Mouse (Mus musculus): Measurements from ENCODE around the gene Psmb7. TPM values are rescaled to one million over a fixed set of nuclear protein-coding genes. Genes with fewer than 3 reads are reported as not detected.

Gene Psmb7
- polyA plus RNA-seq, 1 experiment from 2014 or later: 271 TPM

GRCm38 (mm10) chr2:38614437-38614836 is 29.4 kb downstream of the Psmb7 start:
- Histone ChIP-seq H3K36me3 (ENCODE audit: control insufficient read depth, insufficient read depth, low read length) (peaks cover 10% of the 10 kb centered on the region; the same call in 1 of the 2 replicates), H3K4me2 (no peak overlapping the region), H3K4me1 (replicated peaks; ENCODE audit: control insufficient read depth, insufficient read depth, low read length) (no peaks in the 10 kb centered on the region; the same call in 1 of the 2 replicates), H3K27ac (ENCODE audit: low read depth, low read length) (no peak overlapping the region), H3K9me3 (ENCODE audit: control insufficient read depth, low read length) (no peaks in the 10 kb centered on the region), H3K9ac (ENCODE audit: low read depth, low read length) (no peak overlapping the region), H3K27me3 (replicated peaks; ENCODE audit: control insufficient read depth, insufficient read depth, low read length) (no peaks in the 10 kb centered on the region), H3K4me3 (ENCODE audit: low read depth, low read length) (no peak overlapping the region)
- 76% methylated on average over 6 of the region's 6 CpGs for WGBS
- ATAC-seq (replicated peaks; ENCODE audit: low FRiP score) (no peak), DNase-seq (ENCODE audit: low spot score) (no peak)

GRCm38 (mm10) chr2:38613576-38613975 is 30.3 kb downstream of the Psmb7 start:
- no peaks in the 10 kb centered on the region for H3K27me3 ChIP-seq (replicated peaks; ENCODE audit: control insufficient read depth, insufficient read depth, low read length)
- H3K27ac ChIP-seq (ENCODE audit: low read depth, low read length): no peak overlapping the region
- ATAC-seq (replicated peaks; ENCODE audit: low FRiP score) (no peak), DNase-seq (ENCODE audit: low spot score) (no peak)
- H3K4me3 ChIP-seq (ENCODE audit: low read depth, low read length): no peak overlapping the region
- no peaks in the 10 kb centered on the region for H3K9me3 ChIP-seq (ENCODE audit: control insufficient read depth, low read length)
- WGBS: 95% methylated on average over 3 of the region's 3 CpGs
- no peaks in the 10 kb centered on the region; the same call in 1 of the 2 replicates for H3K4me1 ChIP-seq (replicated peaks; ENCODE audit: control insufficient read depth, insufficient read depth, low read length)
- no peak overlapping the region for H3K9ac ChIP-seq (ENCODE audit: low read depth, low read length)
- peaks cover 14% of the 10 kb centered on the region for H3K36me3 ChIP-seq (ENCODE audit: control insufficient read depth, insufficient read depth, low read length)
- no peak overlapping the region for H3K4me2 ChIP-seq

- Histone ChIP-seq H3K9ac (ENCODE audit: low read depth, low read length) (no peak overlapping the region), H3K4me2 (no peak overlapping the region), H3K36me3 (ENCODE audit: control insufficient read depth, insufficient read depth, low read length) (peaks cover 9% of the 10 kb centered on the region), H3K4me1 (replicated peaks; ENCODE audit: control insufficient read depth, insufficient read depth, low read length) (no peaks in the 10 kb centered on the region; the same call in 1 of the 2 replicates), H3K27me3 (replicated peaks; ENCODE audit: control insufficient read depth, insufficient read depth, low read length) (no peaks in the 10 kb centered on the region), H3K27ac (ENCODE audit: low read depth, low read length) (no peak overlapping the region), H3K4me3 (ENCODE audit: low read depth, low read length) (no peak overlapping the region), H3K9me3 (ENCODE audit: control insufficient read depth, low read length) (no peaks in the 10 kb centered on the region)
- WGBS: 92% methylated on average over 6 of the region's 6 CpGs
- ATAC-seq (replicated peaks; ENCODE audit: low FRiP score) (no peak), DNase-seq (ENCODE audit: low spot score) (no peak)
These were observed 31.3 kb downstream of the Psmb7 start for GRCm38 (mm10) chr2:38612596-38612995.

- no peak overlapping the region for H3K4me2 ChIP-seq
- H3K36me3 ChIP-seq (ENCODE audit: control insufficient read depth, insufficient read depth, low read length): peaks cover 10% of the 10 kb centered on the region
- DNase-seq (ENCODE audit: low spot score) (no peak), ATAC-seq (replicated peaks; ENCODE audit: low FRiP score) (no peak)
- no peaks in the 10 kb centered on the region for H3K4me1 ChIP-seq (replicated peaks; ENCODE audit: control insufficient read depth, insufficient read depth, low read length)
- H3K9me3 ChIP-seq (ENCODE audit: control insufficient read depth, low read length): no peaks in the 10 kb centered on the region
- H3K9ac ChIP-seq (ENCODE audit: low read depth, low read length): no peak overlapping the region
- no peak overlapping the region for H3K27ac ChIP-seq (ENCODE audit: low read depth, low read length)
- H3K27me3 ChIP-seq (replicated peaks; ENCODE audit: control insufficient read depth, insufficient read depth, low read length): no peaks in the 10 kb centered on the region
- WGBS: 76% methylated on average over 2 of the region's 2 CpGs
- no peak overlapping the region for H3K4me3 ChIP-seq (ENCODE audit: low read depth, low read length)
These were observed 33.7 kb downstream of the Psmb7 start for GRCm38 (mm10) chr2:38610161-38610560.

GRCm38 (mm10) chr2:38609310-38609709 is 34.6 kb downstream of the Psmb7 start:
- WGBS: 93% methylated on average over 11 of the region's 11 CpGs
- H3K36me3 ChIP-seq (ENCODE audit: control insufficient read depth, insufficient read depth, low read length): peaks cover 10% of the 10 kb centered on the region
- H3K27ac ChIP-seq (ENCODE audit: low read depth, low read length): no peak overlapping the region
- H3K4me3 ChIP-seq (ENCODE audit: low read depth, low read length): no peak overlapping the region
- H3K9ac ChIP-seq (ENCODE audit: low read depth, low read length): no peak overlapping the region
- no peaks in the 10 kb centered on the region for H3K4me1 ChIP-seq (replicated peaks; ENCODE audit: control insufficient read depth, insufficient read depth, low read length)
- no peak for ATAC-seq (replicated peaks; ENCODE audit: low FRiP score)
- DNase-seq (ENCODE audit: low spot score): no peak
- no peaks in the 10 kb centered on the region for H3K27me3 ChIP-seq (replicated peaks; ENCODE audit: control insufficient read depth, insufficient read depth, low read length)
- no peak overlapping the region for H3K4me2 ChIP-seq
- no peaks in the 10 kb centered on the region for H3K9me3 ChIP-seq (ENCODE audit: control insufficient read depth, low read length)

- no peak overlapping the region for H3K4me2 ChIP-seq
- no peaks in the 10 kb centered on the region for H3K27me3 ChIP-seq (replicated peaks; ENCODE audit: control insufficient read depth, insufficient read depth, low read length)
- no peak overlapping the region for H3K9ac ChIP-seq (ENCODE audit: low read depth, low read length)
- no peak overlapping the region for H3K4me3 ChIP-seq (ENCODE audit: low read depth, low read length)
- peaks cover 10% of the 10 kb centered on the region for H3K36me3 ChIP-seq (ENCODE audit: control insufficient read depth, insufficient read depth, low read length)
- no peak for ATAC-seq (replicated peaks; ENCODE audit: low FRiP score)
- H3K9me3 ChIP-seq (ENCODE audit: control insufficient read depth, low read length): no peaks in the 10 kb centered on the region
- H3K4me1 ChIP-seq (replicated peaks; ENCODE audit: control insufficient read depth, insufficient read depth, low read length): no peaks in the 10 kb centered on the region
- H3K27ac ChIP-seq (ENCODE audit: low read depth, low read length): no peak overlapping the region
- no peak for DNase-seq (ENCODE audit: low spot score)
- WGBS: 84% methylated on average over 5 of the region's 5 CpGs
These were observed 35.0 kb downstream of the Psmb7 start for GRCm38 (mm10) chr2:38608831-38609309.

GRCm38 (mm10) chr2:38607716-38608115 is 36.2 kb downstream of the Psmb7 start:
- Histone ChIP-seq H3K27ac (ENCODE audit: low read depth, low read length) (no peak overlapping the region), H3K9ac (ENCODE audit: low read depth, low read length) (no peak overlapping the region), H3K4me1 (replicated peaks; ENCODE audit: control insufficient read depth, insufficient read depth, low read length) (no peaks in the 10 kb centered on the region), H3K9me3 (ENCODE audit: control insufficient read depth, low read length) (no peaks in the 10 kb centered on the region), H3K4me2 (no peak overlapping the region), H3K27me3 (replicated peaks; ENCODE audit: control insufficient read depth, insufficient read depth, low read length) (no peaks in the 10 kb centered on the region), H3K36me3 (ENCODE audit: control insufficient read depth, insufficient read depth, low read length) (peaks cover 10% of the 10 kb centered on the region), H3K4me3 (ENCODE audit: low read depth, low read length) (no peak overlapping the region)
- ATAC-seq (replicated peaks; ENCODE audit: low FRiP score): no peak
- no peak for DNase-seq (ENCODE audit: low spot score)
- 61% methylated on average over 1 of the region's 1 CpGs for WGBS

GRCm38 (mm10) chr2:38600842-38601241 is 43.0 kb downstream of the Psmb7 start:
- Histone ChIP-seq H3K36me3 (ENCODE audit: control insufficient read depth, insufficient read depth, low read length) (no peaks in the 10 kb centered on the region), H3K9ac (ENCODE audit: low read depth, low read length) (no peak overlapping the region), H3K27me3 (replicated peaks; ENCODE audit: control insufficient read depth, insufficient read depth, low read length) (no peaks in the 10 kb centered on the region), H3K4me2 (no peak overlapping the region), H3K4me3 (ENCODE audit: low read depth, low read length) (no peak overlapping the region), H3K27ac (ENCODE audit: low read depth, low read length) (no peak overlapping the region), H3K4me1 (replicated peaks; ENCODE audit: control insufficient read depth, insufficient read depth, low read length) (no peaks in the 10 kb centered on the region), H3K9me3 (ENCODE audit: control insufficient read depth, low read length) (no peaks in the 10 kb centered on the region)
- DNase-seq (ENCODE audit: low spot score) (no peak), ATAC-seq (replicated peaks; ENCODE audit: low FRiP score) (no peak)

GRCm38 (mm10) chr2:38598395-38598794 is 45.5 kb downstream of the Psmb7 start:
- no peak overlapping the region for H3K4me3 ChIP-seq (ENCODE audit: low read depth, low read length)
- no peaks in the 10 kb centered on the region for H3K36me3 ChIP-seq (ENCODE audit: control insufficient read depth, insufficient read depth, low read length)
- H3K27ac ChIP-seq (ENCODE audit: low read depth, low read length): no peak overlapping the region
- no peaks in the 10 kb centered on the region for H3K27me3 ChIP-seq (replicated peaks; ENCODE audit: control insufficient read depth, insufficient read depth, low read length)
- no peak for DNase-seq (ENCODE audit: low spot score)
- no peak overlapping the region for H3K9ac ChIP-seq (ENCODE audit: low read depth, low read length)
- H3K4me2 ChIP-seq: no peak overlapping the region
- H3K4me1 ChIP-seq (replicated peaks; ENCODE audit: control insufficient read depth, insufficient read depth, low read length): no peaks in the 10 kb centered on the region
- no peak for ATAC-seq (replicated peaks; ENCODE audit: low FRiP score)
- H3K9me3 ChIP-seq (ENCODE audit: control insufficient read depth, low read length): no peaks in the 10 kb centered on the region
- 87% methylated on average over 2 of the region's 2 CpGs for WGBS
